Mouse (Mus musculus) heart, embryonic 16.5 days (tissue): Measurements from ENCODE around the gene Ctbs. TPM values are rescaled to one million over a fixed set of nuclear protein-coding genes. Genes with fewer than 3 reads are reported as not detected.

ENCODE experiments used
- ATAC-seq: fragments of 200-750 bp; cut with Nextera tagmentation; replicated peaks from 2 replicates; pipeline ENCODE4 v1.8.0; 2017; ENCODE audit warnings: moderate number of reproducible peaks; ENCODE audit not compliant: insufficient read depth, low FRiP score; ENCODE audit errors: extremely low read depth
- H3K27ac ChIP-seq: fragments of 300-500 bp; sonication (generic); 2 replicates; pipeline ENCODE4 v1.5.1; 2014; ENCODE audit warnings: mild to moderate bottlenecking, low read length, control low read depth, moderate library complexity
- H3K27me3 ChIP-seq: fragments of 300-500 bp; sonication (generic); 2 replicates; pipeline ENCODE4 v1.6.1; 2014; ENCODE audit warnings: low read length, mixed read lengths; ENCODE audit not compliant: control insufficient read depth, insufficient read depth
- H3K36me3 ChIP-seq: fragments of 300-500 bp; sonication (generic); 2 replicates; pipeline ENCODE4 v1.6.1; 2014; ENCODE audit not compliant: control insufficient read depth, insufficient read depth
- H3K4me1 ChIP-seq: fragments of 300-500 bp; sonication (generic); 2 replicates; pipeline ENCODE4 v1.6.1; 2014; ENCODE audit warnings: low read length, mixed read lengths; ENCODE audit not compliant: control insufficient read depth, insufficient read depth
- H3K4me2 ChIP-seq: fragments of 300-500 bp; sonication (generic); 2 replicates; pipeline ENCODE4 v1.6.1; 2014; ENCODE audit warnings: low read depth, mild to moderate bottlenecking, control low read depth, low read length
- H3K4me3 ChIP-seq: fragments of 300-500 bp; sonication (generic); 2 replicates; pipeline ENCODE4 v1.5.1; 2014; ENCODE audit warnings: mild to moderate bottlenecking, control low read depth, low read length
- H3K9ac ChIP-seq: fragments of 300-500 bp; sonication (generic); 2 replicates; pipeline ENCODE4 v1.6.1; 2014; ENCODE audit warnings: low read length, control low read depth
- H3K9me3 ChIP-seq: fragments of 300-500 bp; sonication (generic); replicated peaks from 2 replicates; pipeline ENCODE4 v1.6.1; 2016; ENCODE audit warnings: low read length; ENCODE audit not compliant: control insufficient read depth
- whole genome bisulfite sequencing: fragments of 180-500 bp; shearing (Covaris S2); extraction: QIAGEN DNeasy Blood & Tissue Kit; methylation state at CpG from one replicate; pipeline ENCODE4 v1.1.7; 2014; 5-methylcytosine and 5-hydroxymethylcytosine counted together
- polyA plus RNA-seq: library from polyadenylated mRNA; unstranded; fragments of >200 nt; fragmentation: Nextera tagmentation; extraction: Ambion mirVana; gene quantifications from 2 replicates; pipeline ENCODE4 v1.2.1, GENCODE M21; 2015

Gene Ctbs
- polyA plus RNA-seq, 1 experiment from 2014 or later = 8.7 TPM

GRCm38 (mm10) chr3:146440011-146440410 lies 9.6 kb upstream of the Ctbs start:
- ATAC-seq = no peak

GRCm38 (mm10) chr3:146440422-146440821 lies 9.2 kb upstream of the Ctbs start:
- Histone ChIP-seq H3K9me3 (no peaks in the 10 kb centered on the region), H3K9ac (no peak overlapping the region), H3K27me3 (no peaks in the 10 kb centered on the region), H3K27ac (no peak overlapping the region), H3K4me2 (no peak overlapping the region), H3K4me1 (no peaks in the 10 kb centered on the region), H3K36me3 (peaks cover 11% of the 10 kb centered on the region; the same call in 1 of the 2 replicates), H3K4me3 (no peak overlapping the region)
- ATAC-seq = no peak
- WGBS = 83% methylated on average over 7 of the region's 7 CpGs

More at GRCm38 (mm10) chr3:146440011-146440410, 9.6 kb upstream of the Ctbs start:
- Histone ChIP-seq H3K4me1 (no peaks in the 10 kb centered on the region), H3K27ac (no peak overlapping the region), H3K36me3 (peaks cover 11% of the 10 kb centered on the region; the same call in 1 of the 2 replicates), H3K4me3 (no peak overlapping the region), H3K4me2 (no peak overlapping the region), H3K27me3 (no peaks in the 10 kb centered on the region), H3K9ac (no peak overlapping the region), H3K9me3 (no peaks in the 10 kb centered on the region)
- WGBS = 89% methylated on average over 12 of the region's 12 CpGs

DNA sequence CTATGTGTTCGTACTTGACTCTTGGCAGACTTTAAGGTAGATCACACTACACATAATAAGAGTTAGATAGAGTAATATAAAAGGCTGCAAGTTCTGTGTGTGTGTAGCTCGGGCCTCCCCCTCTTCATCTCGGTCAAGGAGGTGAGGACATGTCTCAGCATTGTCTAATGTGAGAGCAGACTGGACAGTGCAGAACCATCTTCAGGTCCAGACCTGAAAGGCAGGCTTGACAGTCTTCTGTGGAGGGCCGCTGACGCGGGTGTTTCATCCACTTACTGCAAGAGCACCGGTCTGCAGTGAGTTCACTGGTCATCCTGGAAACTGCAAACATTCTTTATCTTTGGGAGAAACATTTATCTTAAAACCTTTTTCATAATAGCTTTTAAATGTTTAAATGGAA lies 7.1 kb upstream of the Ctbs start:
- Histone ChIP-seq H3K4me2 (no peak overlapping the region), H3K9ac (no peak overlapping the region), H3K4me1 (no peaks in the 10 kb centered on the region), H3K4me3 (no peak overlapping the region), H3K36me3 (peaks cover 9% of the 10 kb centered on the region; the same call in 1 of the 2 replicates), H3K9me3 (peaks cover 4% of the 10 kb centered on the region; the same call in 1 of the 2 replicates), H3K27ac (no peak overlapping the region), H3K27me3 (no peaks in the 10 kb centered on the region)
- 73% methylated on average over 7 of the region's 7 CpGs for WGBS
- ATAC-seq = no peak

DNA sequence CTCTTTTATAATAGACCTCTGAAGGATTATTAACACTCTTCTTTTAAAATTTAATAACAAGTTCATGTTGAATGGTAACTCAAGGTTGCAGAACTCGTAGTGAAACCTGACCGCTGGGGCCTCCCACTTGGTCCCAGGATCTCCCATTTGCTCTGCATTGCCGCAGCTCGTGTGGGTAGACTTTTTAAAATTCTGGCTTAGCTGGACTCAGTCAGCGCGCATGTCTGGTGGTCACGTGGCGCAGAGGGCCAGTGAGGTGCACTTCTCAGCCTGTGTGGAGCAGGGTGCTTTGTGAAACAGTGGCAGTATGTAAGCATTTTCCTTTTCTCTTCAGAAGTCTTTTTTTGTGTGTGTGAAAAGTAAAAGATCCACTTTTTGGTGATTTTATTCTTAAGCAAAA lies 6.7 kb upstream of the Ctbs start:
- Histone ChIP-seq H3K4me1 (no peaks in the 10 kb centered on the region), H3K9ac (no peak overlapping the region), H3K36me3 (peaks cover 8% of the 10 kb centered on the region; the same call in 1 of the 2 replicates), H3K9me3 (peaks cover 4% of the 10 kb centered on the region; the same call in 1 of the 2 replicates), H3K4me3 (no peak overlapping the region), H3K27ac (no peak overlapping the region), H3K27me3 (no peaks in the 10 kb centered on the region), H3K4me2 (no peak overlapping the region)
- WGBS = 93% methylated on average over 8 of the region's 8 CpGs
- no peak for ATAC-seq

DNA sequence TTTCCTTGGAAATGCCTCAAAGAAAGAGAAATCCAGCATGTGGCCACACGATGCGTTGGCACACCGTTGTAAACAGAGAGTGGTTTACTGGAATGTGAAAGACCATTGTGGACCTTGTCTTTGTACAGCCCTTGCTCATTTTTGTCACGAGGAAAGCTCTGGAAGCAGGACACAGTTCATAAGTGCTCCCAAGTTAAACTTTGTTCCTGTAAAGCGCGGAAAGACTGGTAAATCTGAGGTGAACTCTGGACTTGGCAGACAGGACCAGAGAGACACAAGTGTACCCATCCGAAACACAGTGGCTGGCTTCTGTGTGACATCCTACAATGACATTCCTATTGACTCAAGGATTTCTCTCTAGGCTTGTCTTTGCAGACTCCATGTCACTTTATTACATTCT lies 6.2 kb upstream of the Ctbs start:
- Histone ChIP-seq H3K4me1 (no peaks in the 10 kb centered on the region), H3K4me2 (no peak overlapping the region), H3K27ac (no peak overlapping the region), H3K9ac (no peak overlapping the region), H3K9me3 (peaks cover 4% of the 10 kb centered on the region; the same call in 1 of the 2 replicates), H3K4me3 (no peak overlapping the region), H3K27me3 (no peaks in the 10 kb centered on the region), H3K36me3 (peaks cover 6% of the 10 kb centered on the region; the same call in 1 of the 2 replicates)
- WGBS = 89% methylated on average over 7 of the region's 7 CpGs
- ATAC-seq = no peak

GRCm38 (mm10) chr3:146444880-146445279 lies 4.7 kb upstream of the Ctbs start:
- no peak overlapping the region for H3K9ac ChIP-seq
- no peak overlapping the region for H3K4me2 ChIP-seq
- H3K27ac ChIP-seq = no peak overlapping the region
- peaks cover 4% of the 10 kb centered on the region; the same call in 1 of the 2 replicates for H3K9me3 ChIP-seq
- no peaks in the 10 kb centered on the region for H3K27me3 ChIP-seq
- H3K4me3 ChIP-seq = no peak overlapping the region
- 87% methylated on average over 7 of the region's 7 CpGs for WGBS
- peaks cover 3% of the 10 kb centered on the region; the same call in 1 of the 2 replicates for H3K36me3 ChIP-seq
- H3K4me1 ChIP-seq = peaks cover 1% of the 10 kb centered on the region; the same call in 1 of the 2 replicates
- ATAC-seq = no peak

DNA sequence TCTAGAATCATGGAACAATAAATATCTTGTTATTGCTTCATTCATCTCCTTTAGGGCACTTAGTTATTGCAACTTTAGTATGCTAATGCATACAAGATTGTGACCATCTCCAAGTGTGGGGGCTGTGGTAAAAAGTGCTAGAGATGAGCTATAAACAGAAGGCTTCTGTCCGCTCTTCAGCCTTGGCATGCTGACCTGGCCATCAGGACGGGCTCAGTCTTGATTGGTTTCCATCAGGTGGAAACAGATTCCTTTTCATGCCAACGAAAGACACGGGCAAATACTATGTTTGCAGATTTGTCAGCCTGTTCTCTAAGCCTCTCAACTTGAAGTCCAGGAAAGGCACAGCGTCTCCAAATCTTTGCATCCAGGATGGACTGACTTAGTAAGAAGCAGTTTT lies 2.4 kb upstream of the Ctbs start:
- Histone ChIP-seq H3K27ac (no peak overlapping the region), H3K4me2 (no peak overlapping the region), H3K4me1 (peaks cover 6% of the 10 kb centered on the region), H3K36me3 (0 out of 2 replicates have a peak, but pooled peaks cover 3% of the 10 kb centered on the region), H3K4me3 (no peak overlapping the region), H3K9me3 (peaks cover 4% of the 10 kb centered on the region; the same call in 1 of the 2 replicates), H3K27me3 (no peaks in the 10 kb centered on the region), H3K9ac (no peak overlapping the region)
- WGBS = 90% methylated on average over 5 of the region's 5 CpGs
- ATAC-seq = no peak

- WGBS = 84% methylated on average over 3 of the region's 3 CpGs
Measured at GRCm38 (mm10) chr3:146447598-146447997, 2.0 kb upstream of the Ctbs start.

DNA sequence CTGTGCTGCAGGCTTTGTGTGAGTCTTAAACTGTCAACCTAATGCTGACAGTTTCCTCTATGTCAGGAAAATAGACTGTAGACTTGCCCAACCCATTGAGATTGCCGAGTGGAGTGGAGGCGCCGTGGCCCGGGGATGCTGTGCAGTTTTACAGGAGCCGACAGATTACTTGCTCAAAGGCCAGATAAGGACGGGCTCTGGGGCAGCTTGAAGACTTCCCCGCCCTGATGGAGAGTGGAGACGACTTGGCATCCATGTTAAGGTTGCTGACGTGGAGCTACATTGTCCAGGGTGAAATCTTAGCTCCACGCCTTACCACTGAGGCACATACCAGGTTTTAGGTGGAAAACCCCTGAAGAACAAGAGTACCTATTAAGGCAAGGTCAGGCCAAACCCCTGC lies 1.2 kb upstream of the Ctbs start:
- Histone ChIP-seq H3K9ac (no peak overlapping the region), H3K4me3 (no peak overlapping the region), H3K36me3 (0 out of 2 replicates have a peak, but pooled peaks cover 3% of the 10 kb centered on the region), H3K27ac (no peak overlapping the region), H3K9me3 (peaks cover 4% of the 10 kb centered on the region; the same call in 1 of the 2 replicates), H3K4me2 (no peak overlapping the region), H3K27me3 (no peaks in the 10 kb centered on the region), H3K4me1 (peaks cover 6% of the 10 kb centered on the region)
- WGBS = 45% methylated on average over 10 of the region's 10 CpGs
- ATAC-seq = no peak

More at GRCm38 (mm10) chr3:146447598-146447997, 2.0 kb upstream of the Ctbs start:
- H3K36me3 ChIP-seq = 0 out of 2 replicates have a peak, but pooled peaks cover 3% of the 10 kb centered on the region
- no peaks in the 10 kb centered on the region for H3K27me3 ChIP-seq
- H3K4me2 ChIP-seq = no peak overlapping the region
- H3K4me1 ChIP-seq = peaks cover 6% of the 10 kb centered on the region
- no peak overlapping the region for H3K4me3 ChIP-seq
- peaks cover 4% of the 10 kb centered on the region; the same call in 1 of the 2 replicates for H3K9me3 ChIP-seq
- no peak overlapping the region for H3K9ac ChIP-seq
- no peak overlapping the region for H3K27ac ChIP-seq
- ATAC-seq = no peak
